Mouse (Mus musculus) inflammation-experienced regulatory T-cells, adult 6 months (primary cell): ENCODE results near the gene Ppm1h. TPM values are rescaled to one million over a fixed set of nuclear protein-coding genes. Genes with fewer than 3 reads are reported as not detected.

ENCODE experiments used
- ATAC-seq: one replicate; pipeline ENCODE4 v1.8.0; 2017
- polyA plus RNA-seq, 3 experiments: library from polyadenylated mRNA; unstranded; fragments of 100-300 nt; shearing (Covaris generic); gene quantifications; one replicate each; pipeline ENCODE4 v1.2.1; 2017

The Ppm1h gene
- polyA plus RNA-seq: 10 to 100 TPM; 37.7 to 55.1 (median 44.0) TPM

DNA sequence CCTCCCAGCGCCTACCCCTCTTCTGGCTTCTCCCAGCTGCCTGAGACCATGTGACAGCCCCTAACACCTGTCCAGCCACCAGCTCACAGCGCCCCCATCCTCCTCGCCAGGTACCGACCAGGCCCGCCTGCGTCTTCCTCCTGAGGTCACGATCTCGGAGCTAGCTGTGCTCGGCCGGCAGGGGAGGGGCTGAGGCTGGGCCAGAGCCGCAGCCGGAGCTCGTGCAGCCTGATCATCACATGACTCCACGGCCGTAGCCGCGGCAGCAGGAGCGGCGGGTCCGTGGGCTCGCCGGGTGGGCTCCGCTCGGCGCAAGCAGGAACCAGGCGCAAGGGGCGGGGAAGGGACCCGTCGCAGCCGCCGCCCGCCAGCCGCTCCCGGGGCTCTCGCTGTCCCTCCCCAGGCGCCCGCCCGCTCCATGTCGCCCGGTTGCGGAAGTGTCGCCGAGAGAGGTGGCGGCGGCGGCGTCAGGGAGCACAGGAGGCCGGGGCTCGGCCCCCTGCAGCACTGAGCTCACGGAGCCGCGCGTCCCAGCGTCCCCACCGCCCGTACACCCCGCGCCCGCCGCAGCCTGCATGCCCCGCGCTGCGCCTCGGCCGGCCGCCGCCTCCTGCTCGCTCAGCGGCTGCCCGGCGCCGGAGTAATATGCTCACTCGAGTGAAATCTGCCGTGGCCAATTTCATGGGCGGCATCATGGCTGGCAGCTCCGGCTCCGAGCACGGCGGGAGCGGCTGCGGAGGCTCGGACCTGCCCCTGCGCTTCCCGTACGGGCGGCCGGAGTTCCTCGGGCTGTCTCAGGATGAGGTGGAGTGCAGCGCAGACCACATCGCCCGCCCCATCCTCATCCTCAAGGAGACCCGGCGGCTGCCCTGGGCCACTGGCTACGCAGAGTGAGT, at the start of gene Ppm1h:
Ppm1h (plus strand) TSS at position 222 of the 896 bp plus-strand sequence.
- ATAC-seq: peak; percentile 55

DNA sequence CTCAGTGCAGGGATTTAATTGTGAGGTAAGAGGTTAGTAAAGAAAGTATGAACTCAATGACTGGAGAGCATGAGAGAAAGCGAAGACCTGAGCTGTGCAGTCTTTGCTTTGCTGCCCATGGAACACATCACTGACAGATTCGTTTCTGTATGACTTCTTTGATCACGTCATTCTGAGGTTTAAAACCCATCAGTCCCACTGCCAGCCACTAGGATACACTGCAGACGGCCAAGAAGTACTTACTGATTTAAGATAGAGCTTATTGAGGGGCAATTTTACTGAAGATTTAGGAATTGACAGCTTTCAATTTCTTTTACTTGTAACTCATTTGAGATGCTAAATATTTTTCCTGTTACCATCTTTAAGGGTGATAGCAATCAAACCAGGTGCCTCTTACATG, 49.6 kb upstream of the Ppm1h start:
- ATAC-seq: no peak

DNA sequence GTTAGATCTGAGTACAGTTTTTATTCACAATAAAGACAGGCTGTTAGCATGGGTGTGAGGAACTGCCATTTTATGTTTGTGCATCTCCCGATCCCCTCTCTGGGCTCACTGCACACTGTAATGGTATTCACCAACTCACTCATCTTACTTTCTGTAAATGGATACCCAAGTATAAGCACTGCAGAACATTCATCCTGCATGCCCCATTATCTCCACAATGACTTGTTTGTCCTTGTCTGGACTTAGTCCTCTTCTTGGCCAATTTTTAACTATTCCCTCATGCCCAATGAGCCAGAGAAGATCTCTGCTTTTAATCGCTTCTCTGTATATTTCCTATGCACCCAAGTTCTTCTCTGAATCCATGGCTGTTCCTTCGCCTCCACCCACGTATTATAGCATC, 38.7 kb upstream of the Ppm1h start:
- no peak for ATAC-seq

DNA sequence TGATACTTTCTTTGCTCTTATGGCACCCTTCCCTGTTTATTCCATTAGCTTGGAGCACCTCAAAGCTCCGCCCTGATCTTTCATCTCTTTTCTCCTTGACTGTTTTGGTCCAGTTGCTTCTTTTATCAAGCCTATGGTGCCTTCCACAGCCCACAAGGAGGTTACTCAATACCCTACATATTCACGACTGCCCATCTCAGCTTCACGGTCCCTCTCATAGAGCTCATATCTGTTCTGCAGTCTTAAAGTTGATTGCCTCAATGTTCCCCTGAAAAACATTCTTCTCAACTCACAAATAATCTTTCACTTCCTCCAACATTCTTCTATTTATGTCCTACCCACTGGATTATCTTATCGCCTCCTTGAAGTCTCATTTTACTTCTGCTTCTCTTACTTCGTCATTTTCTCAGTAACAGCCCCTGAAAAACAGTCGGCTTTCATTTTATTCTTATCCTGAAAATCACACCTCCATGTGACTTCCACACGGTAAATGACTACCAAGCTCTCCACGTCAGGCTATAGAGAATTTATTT, 37.2 kb upstream of the Ppm1h start:
- no peak for ATAC-seq

DNA sequence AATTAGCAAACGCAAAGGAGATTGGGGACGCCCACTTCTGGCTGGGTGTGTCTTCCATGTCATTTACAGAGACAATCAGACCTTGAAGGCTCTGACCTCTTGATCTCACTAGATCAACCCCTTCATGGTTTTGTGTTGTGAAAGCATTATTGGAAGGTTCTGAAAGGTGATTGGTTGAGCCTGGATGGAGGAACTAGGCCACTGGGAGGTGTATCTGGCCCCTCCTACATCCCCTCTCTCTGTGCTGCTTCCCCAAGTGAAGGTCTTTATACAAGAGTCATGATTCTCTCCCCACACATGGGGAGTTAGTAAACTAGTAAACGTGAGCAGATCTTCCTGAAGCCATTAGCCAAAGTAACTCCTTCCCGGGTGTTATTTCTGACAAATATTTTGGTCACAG, 36.4 kb upstream of the Ppm1h start:
- no peak for ATAC-seq

DNA sequence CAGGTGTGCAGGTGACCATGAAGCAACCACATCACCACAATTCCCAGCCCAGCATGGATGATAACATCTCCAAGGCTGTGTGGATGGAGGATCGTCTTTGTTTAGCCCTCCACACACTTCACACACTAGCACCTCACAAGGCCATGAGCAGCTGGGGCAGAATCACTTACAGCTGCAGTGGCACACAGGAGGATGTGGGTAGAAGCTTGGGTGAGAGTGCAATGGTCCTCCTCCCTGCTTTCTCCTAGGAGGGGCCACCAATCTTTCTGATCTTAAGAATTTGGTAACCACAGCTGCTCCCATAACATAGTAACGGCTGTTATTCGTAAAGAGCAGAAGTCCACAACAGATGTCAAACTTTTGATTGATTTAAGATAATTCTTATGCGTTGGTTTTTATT, 26.6 kb upstream of the Ppm1h start:
- ATAC-seq: peak; percentile 96

DNA sequence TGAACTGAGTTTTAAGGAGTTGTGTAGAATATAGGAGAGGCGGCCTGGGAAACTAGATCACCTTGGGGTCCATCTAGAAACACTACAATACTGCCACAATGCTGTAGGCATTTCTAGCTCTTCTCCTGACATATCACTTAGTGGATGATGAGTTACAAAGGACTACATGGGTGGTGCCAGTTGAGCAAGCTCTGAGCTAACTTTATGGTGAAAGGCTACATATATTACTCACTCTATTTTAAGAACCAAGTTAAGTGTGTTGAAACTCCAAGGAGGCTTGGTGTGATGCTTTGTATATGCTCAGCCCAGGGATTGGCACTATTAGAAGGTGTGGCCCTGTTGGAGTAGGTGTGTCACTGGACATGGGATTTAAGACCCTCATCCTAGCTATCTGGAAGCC, 26.0 kb upstream of the Ppm1h start:
- no peak for ATAC-seq

DNA sequence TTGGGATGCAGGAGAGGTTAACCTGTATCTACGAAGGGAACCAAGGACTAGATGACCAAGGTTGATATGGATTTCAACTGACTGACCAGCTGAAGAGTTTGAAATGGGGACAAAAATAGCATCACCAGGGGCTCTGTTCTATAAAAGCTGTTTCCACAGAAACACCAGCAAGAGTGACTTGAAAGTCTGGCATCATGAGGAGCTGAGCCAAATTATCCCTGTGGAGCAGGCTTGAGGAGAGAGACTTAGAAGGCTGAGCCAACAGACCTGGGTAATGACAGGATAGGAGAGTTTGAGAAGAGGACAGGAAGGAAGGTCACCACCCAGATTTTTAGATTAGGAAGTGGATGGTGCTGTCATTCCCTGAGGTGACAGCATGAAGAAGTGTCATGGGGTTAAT, 12.9 kb upstream of the Ppm1h start:
- ATAC-seq: no peak

DNA sequence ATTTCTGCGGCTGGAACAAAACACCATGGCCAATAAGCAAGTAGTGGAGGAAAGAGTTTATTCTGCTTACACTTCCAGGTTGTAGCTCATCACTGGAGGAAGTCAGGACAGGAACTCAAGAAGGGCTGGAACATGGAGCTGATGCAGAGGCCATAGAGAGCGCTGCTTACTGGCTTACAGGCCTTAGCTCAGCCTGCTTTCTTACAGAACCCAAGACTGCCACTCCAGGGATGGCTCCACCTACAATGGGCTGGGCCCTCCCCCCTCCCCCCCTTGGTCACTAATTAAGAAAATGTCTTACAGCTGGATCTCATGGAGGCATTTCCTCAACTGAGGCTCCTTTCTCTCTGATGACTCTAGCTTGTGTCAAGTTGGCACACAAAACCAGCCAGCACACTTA, 7.3 kb upstream of the Ppm1h start:
- no peak for ATAC-seq

DNA sequence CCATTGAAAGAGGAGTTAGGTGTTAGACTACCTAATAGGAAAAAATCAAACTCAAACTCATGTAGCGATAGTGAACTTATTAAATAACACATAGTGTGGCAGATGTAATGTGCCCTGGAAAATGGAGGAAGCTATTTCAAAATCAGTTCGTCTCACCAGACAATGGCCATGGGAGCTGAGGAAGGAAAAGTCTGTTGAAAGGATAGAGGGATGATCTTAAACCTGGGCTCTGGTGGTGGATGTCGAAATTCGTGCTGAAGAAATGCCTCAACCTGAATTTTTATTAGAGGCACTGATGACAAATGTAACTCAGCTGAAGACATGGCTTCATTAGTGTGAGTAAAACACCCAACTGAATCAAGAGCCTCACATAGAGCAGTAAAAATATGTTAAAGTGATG, 6.5 kb upstream of the Ppm1h start:
- no peak for ATAC-seq

DNA sequence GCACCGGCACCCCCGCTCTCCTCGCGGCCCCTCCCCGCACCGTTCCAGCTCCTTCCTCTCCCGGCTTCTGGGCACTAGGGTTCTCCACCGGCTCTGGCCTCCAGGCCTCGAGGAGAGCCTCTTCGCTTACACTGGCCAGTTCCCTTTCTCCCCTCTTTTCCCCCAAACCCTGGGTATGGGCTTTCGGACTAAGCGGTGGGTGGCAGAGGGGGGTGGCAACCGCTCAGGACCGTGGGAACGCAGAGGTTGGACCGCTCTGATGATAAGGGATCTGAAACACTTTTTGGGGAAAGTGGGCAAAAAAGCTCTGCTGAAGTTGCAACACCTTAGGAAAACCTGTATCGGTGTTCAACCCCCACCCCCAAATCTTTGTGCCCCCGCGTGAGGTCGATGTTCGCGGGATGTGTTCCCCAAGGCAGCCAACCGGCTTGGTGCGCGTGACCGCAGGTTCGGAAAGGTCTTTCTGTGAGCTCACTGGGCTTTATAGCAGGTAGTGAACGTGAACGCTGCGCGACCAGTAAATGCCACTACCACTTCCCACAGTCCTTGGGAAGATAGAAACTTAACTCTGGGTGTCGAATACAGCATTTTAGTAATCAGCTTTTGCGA, 979 bp downstream of the Ppm1h start:
- peak; percentile 40 for ATAC-seq

DNA sequence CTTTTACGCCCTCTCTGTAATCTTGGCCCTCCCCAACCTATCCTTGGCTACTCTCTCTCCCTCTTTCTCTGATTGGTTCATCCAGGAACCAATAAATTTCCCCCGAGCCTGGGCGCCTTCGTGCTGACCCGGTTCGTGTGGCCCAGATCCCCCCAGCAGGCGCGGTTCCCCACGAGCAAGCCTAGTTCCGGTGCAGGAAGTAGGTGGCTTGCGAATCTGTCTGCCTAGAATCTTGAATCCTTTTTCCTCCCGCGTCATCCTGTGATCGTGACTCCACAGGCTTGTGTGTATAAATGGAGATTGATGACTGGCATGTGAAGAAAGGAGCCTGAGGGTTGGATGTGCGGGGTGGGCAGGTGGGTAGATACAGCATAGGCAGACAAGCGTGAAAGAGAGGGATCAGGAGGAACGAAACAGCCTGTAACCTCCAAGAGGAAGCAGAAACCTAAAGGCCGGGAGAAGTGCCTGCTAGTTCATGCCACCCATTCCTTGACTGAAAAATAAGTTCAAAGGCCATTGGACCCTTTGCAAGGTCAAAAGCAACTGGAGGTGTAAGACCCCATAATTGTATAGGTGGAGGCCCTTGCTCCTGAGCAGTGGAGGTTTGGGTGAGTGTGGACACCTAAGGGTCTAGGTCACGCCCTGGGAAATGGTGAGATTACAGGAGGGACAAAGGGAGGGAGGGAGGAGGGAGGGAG, 2.0 kb downstream of the Ppm1h start:
- peak; percentile 71 for ATAC-seq

DNA sequence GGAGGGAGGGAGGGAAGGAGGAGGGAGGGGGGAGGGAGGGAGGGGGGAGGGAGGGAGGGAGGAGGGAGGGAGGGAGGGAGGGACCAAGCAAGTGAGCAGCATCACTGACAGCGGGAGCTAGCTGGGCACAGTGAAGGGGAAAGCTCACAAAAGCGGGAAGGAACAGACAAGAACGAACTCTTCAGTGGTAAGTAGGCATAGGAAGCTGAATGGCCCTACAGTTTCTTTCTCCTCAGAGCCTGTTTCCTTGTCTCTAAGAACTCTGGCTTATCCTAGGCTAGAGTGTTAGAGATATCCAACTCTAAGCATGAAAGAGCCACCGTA, 2.5 kb downstream of the Ppm1h start:
- ATAC-seq: no peak

DNA sequence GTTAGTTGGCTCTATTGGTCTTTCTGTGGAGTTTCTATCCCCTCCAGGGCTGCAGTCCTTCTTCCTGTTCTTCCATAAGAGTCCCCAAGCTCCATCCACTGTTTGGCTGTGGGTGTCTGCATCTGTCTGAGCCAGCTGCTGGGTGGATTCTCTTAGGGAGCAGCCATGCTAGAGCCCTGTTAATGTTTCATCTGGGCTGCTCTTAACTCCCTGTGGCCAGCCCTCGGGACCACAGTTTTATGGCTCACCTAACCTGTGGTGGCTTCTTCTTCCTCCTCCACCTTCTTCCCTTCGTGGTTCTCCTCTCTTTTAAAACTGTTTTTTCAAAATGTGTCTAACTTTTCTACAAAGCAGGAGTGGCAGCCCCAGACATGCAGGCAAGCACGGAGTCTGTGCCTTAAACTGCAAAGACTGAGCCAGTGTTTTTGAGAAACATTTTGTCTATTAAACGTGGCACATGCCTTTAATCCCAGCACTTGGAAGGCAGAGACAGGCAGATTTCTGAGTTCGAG, 5.3 kb downstream of the Ppm1h start:
- no peak for ATAC-seq

DNA sequence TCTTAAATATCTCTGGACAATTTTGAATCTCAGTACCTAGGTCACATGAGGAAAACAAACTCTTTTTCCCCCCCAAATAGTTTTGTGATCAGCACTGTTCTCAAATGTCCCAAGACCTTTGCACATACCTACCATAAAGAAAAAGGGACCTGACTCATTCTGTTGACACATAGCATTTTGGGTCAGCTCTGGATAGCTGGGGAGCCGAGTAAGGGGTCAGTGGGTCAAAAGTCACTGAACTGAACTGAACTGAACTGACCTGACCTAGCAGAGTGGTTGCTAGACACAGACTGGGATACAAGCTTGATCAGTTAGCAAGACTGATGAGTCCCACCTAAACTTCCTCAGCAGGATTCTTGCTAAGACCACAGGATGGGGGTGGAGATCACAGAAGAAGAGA, 6.7 kb downstream of the Ppm1h start:
- ATAC-seq: no peak

DNA sequence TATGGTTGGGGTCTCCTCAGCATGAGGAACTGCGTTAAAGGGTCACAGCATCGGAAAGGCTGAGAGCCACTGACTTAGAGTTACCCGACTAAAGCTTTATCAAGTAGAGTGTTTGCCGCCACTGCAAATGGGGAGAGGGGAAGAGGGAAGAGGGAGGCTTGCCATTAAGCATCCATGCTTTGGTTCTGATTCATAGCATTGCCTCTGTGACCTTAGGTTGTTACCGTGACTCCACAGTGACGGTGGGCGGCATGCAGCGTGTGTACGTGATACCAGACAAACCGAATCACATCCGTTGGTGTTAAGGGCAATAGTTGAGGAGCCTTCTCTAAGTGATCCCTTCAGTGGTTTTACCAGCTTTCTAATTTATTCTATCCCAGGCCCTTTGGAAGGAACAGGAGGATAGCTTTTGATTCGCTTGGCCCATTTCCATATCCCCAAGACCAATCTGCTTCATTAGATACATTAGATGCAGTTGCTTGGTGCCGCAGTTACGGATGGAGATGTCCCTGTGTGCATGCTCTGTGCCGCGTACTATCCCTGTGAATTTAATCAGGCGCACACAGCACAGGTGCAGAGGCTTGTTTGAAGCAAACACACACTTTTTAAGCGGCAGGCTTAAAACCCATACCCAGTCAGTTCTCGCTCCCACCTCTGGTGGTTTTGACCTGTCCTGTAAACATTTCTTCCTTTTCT, 7.4 kb downstream of the Ppm1h start:
- ATAC-seq: no peak

DNA sequence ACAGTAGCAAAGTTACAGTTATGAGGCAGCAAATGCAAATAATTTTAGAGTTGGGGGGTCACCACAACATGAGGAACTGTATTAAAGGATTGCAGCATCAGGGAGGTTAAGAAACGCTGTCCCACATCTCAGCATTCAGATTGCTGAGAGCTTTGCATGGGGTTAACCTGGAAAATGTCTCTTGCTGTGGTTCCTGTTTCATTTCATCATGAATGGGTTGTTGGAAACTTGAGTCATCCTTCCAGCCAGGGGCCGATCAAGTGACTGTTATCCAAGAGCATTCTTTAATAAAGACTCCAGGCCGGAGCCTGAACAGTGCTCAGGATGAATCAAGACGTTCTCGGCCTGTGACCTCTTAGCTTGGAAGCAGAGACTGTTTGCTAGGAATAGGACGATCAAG, 12.1 kb downstream of the Ppm1h start:
- no peak for ATAC-seq

DNA sequence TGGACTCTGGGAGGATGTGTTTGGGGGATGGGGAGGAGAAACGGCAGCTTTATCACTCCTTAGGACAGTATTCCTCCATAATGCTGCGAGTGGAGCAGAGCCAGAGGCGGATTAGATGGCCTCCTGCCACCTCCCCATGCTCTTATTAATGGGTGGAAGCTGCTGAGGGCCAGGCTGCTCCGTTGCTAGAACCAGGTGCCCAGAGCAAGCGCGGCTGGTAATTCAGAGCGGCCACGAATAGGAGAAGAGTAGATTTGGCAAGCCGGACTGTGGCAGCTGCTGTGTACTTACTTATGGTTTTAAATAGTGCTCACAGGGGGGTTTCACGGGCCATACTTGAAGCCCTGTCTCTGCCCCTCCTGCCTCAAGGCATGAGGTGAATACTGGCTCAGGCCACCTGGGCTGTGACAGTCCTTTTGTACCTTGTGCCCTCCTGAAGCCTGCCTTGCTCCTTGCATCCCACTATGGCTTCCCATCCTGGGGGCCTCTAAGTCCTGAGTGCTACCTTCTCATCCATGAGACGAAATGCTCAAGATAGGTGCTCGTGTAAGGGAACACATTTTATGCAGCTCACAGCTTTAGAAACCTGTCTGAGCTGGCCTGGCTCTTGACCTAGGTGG, 14.7 kb downstream of the Ppm1h start:
- ATAC-seq: no peak

DNA sequence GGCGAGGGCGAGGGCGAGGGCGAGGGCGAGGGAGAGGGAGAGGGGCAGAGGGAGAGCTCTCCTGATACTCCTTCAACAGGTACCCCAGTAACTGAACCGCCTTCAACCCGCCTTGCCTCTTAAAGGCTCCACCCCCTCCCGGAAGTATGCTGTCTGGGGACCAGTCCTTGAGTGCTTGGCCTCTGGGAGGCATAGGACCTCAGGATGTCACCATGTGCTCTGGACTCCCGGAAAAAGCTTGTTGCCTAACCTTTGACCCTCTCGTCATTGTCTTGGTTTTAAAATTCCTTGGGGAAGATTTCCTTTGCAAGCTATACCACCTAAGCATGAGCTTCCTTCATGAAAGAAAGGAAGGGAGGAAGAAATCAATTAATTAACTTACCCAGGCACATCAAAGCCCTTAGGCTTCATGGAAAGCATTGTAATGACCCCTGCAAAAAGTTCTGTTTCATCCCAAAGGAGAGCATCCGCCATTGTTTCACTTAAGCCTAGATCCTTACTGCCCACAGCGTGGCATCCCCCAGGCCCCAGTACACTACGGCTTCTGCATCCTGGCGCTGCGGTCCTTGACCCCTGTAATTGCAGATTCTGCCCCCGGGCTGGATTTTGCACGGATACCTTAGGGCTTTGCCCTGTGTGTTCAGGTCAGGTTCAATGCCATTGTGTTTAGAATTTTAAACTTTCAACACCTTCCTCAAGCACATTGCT, 15.5 kb downstream of the Ppm1h start:
- ATAC-seq: no peak

DNA sequence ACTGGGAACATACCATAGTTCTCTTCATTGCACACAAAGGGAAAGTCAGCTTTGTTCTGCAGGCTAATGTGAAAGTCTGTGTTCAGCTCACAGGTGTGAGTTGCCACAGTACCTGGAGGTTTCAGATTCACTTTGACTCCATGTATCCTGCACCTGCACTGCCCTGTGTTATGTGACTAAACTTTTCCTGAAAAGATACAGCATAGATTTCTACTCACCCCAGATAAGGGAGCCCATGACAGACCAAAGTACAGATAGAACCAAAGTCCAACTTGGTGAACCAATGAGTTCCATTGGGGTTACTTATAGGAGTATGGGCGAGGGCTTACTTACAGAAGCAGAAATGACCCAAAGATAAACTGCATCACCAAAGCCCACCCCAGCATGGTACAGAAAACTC, 17.8 kb downstream of the Ppm1h start:
- ATAC-seq: no peak

DNA sequence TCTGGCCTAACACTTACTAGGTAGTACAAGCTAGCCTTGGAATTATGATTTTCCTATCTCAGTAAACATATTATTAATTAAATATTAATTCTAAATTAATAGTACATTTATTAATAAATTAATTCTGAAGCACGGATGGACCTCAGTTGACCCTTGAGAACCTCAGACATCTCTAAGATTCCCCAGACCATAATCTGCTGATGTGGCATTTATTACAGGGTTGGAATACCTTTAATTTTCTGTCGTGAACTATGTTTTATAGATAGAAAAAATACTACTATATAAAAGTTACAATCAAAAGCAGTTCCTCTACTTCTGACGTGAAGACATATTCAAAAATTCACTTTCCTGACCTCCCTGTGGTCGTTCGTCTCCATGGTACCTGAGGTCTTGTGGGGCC, 19.8 kb downstream of the Ppm1h start:
- no peak for ATAC-seq

DNA sequence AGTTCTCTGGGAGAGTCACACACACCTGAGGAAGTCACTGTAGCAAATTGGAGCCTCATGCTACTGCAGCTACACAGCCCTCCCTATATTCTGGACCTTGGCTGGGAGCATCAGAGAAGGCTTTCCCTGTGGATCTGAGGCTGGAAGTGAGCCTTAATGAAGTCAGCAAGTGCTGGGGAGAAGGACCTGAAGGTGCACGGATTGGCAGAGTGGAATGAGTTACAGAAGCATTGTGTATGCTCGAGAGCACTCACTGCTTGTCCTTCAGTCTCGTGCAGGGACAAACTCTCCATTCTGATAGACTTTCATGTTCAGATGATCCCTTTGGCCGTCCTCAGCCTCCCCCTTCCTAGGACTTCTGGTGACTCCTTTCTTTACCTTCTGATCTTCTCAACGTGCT, 26.3 kb downstream of the Ppm1h start:
- no peak for ATAC-seq
